Mouse (Mus musculus) cerebellum, adult 2 months (tissue): Measurements from ENCODE around the gene Taar6. TPM values are rescaled to one million over a fixed set of nuclear protein-coding genes. Genes with fewer than 3 reads are reported as not detected.

Source experiments
- DNase-seq, 2 experiments: peaks; one replicate each; pipeline ENCODE4 v3.0.0; 2021
- H3K27ac ChIP-seq: fragments of 200-500 bp; 2 replicates; pipeline ENCODE4 v1.5.1; 2012; ENCODE audit warnings: low read length, control low read depth, inconsistent platforms; ENCODE audit not compliant: insufficient read depth
- H3K27me3 ChIP-seq: fragments of 200-500 bp; 2 replicates; pipeline ENCODE4 v1.6.1; 2012; ENCODE audit warnings: inconsistent platforms, mild to moderate bottlenecking, low read length, moderate library complexity; ENCODE audit not compliant: control insufficient read depth, insufficient read depth
- H3K4me1 ChIP-seq: fragments of 200-500 bp; 2 replicates; pipeline ENCODE4 v1.6.1; 2011; ENCODE audit warnings: low read length; ENCODE audit not compliant: control insufficient read depth, insufficient read depth
- H3K4me3 ChIP-seq: fragments of 200-500 bp; replicated peaks from 2 replicates; pipeline ENCODE3; 2011; ENCODE audit warnings: mild to moderate bottlenecking, low read depth, low read length, control low read depth; ENCODE audit not compliant: insufficient read depth
- CTCF ChIP-seq: fragments of 200-500 bp; IDR thresholded peaks from 2 replicates; pipeline ENCODE4 v1.5.1; 2011; ENCODE audit warnings: low read depth, mild to moderate bottlenecking, control low read depth, low read length, moderate library complexity, borderline replicate concordance; ENCODE audit not compliant: insufficient read depth
- POLR2A ChIP-seq: fragments of 200-500 bp; IDR thresholded peaks from 2 replicates; pipeline ENCODE4 v1.6.1; 2011; ENCODE audit warnings: low read length, control low read depth, borderline replicate concordance; ENCODE audit not compliant: insufficient read depth
- WGBS: fragments of 180-500 bp; shearing (Covaris S2); methylation state at CpG from one replicate; pipeline ENCODE4 v1.1.7; 2018; 5-methylcytosine and 5-hydroxymethylcytosine counted together
- polyA plus RNA-seq: library from polyadenylated mRNA; depleted of rRNA; stranded (reverse); fragments of >200 nt; gene quantifications from 2 replicates; pipeline ENCODE4 v1.2.3, GENCODE M21; 2012; rRNA removed

Gene Taar6
- polyA plus RNA-seq, 1 experiment: not detected

GRCm38 (mm10) chr10:23960444-23960915 lies 25.0 kb downstream of the Taar6 start, which contains the start of gene Taar4:
TSS of gene Taar4 (plus strand) at chr10:23960494.
- 94% methylated on average over 13 of the region's 13 CpGs for WGBS
- H3K27me3 ChIP-seq: no peaks in the 10 kb centered on the region
- no peak for DNase-seq
- H3K4me1 ChIP-seq: peaks cover 2% of the 10 kb centered on the region; the same call in 1 of the 2 replicates
- no peak within 1 kb of the TSS for H3K27ac ChIP-seq
- no peak for TF ChIP-seq CTCF
- TF ChIP-seq POLR2A: no peak
- H3K4me3 ChIP-seq: no peak within 1 kb of the TSS

- peaks cover 2% of the 10 kb centered on the region; the same call in 1 of the 2 replicates for H3K4me1 ChIP-seq
- no peaks in the 10 kb centered on the region for H3K27me3 ChIP-seq
- WGBS: 22% methylated on average over 3 of the region's 3 CpGs
- no peak overlapping the region for H3K4me3 ChIP-seq
- no peak overlapping the region for H3K27ac ChIP-seq
- TF ChIP-seq CTCF: no peak
- no peak for TF ChIP-seq POLR2A
- DNase-seq: peak in 1 of 2 experiments; percentile 20
Observed at GRCm38 (mm10) chr10:23959071-23959470, 26.4 kb downstream of the Taar6 start.

GRCm38 (mm10) chr10:23951714-23952113 lies 33.7 kb downstream of the Taar6 start:
- Histone ChIP-seq H3K27me3 (no peaks in the 10 kb centered on the region), H3K27ac (peak overlapping the region; percentile 71; the same call in 1 of the 2 replicates), H3K4me1 (peaks cover 12% of the 10 kb centered on the region), H3K4me3 (no peak overlapping the region)
- peak; percentile 66 to 79 for DNase-seq
- 9% methylated on average over 6 of the region's 6 CpGs for WGBS
- peak; percentile 18; the same call in 1 of the 2 replicates for TF ChIP-seq CTCF
- no peak for TF ChIP-seq POLR2A

- WGBS: 67% methylated on average over 16 of the region's 16 CpGs
- no peak for TF ChIP-seq CTCF
- no peak for TF ChIP-seq POLR2A
- no peak for DNase-seq
- Histone ChIP-seq H3K4me3 (no peak within 1 kb of the TSS), H3K27ac (no peak within 1 kb of the TSS), H3K27me3 (no peaks in the 10 kb centered on the region), H3K4me1 (peaks cover 12% of the 10 kb centered on the region)
Observed at GRCm38 (mm10) chr10:23949508-23950005, 35.9 kb downstream of the Taar6 start, which contains the start of gene Taar3. TSS of gene Taar3 (plus strand) at chr10:23949558.

- 43% methylated on average over 7 of the region's 7 CpGs for WGBS
- no peak overlapping the region for H3K4me3 ChIP-seq
- no peak overlapping the region for H3K27ac ChIP-seq
- peaks cover 12% of the 10 kb centered on the region for H3K4me1 ChIP-seq
- no peaks in the 10 kb centered on the region for H3K27me3 ChIP-seq
- no peak for TF ChIP-seq CTCF
- no peak for TF ChIP-seq POLR2A
- peak in 1 of 2 experiments; percentile 30 for DNase-seq
Observed at GRCm38 (mm10) chr10:23948026-23948425, 37.4 kb downstream of the Taar6 start.

GRCm38 (mm10) chr10:23942465-23942864 lies 43.0 kb downstream of the Taar6 start:
- H3K27ac ChIP-seq: no peak overlapping the region

GRCm38 (mm10) chr10:23938312-23938711 lies 47.1 kb downstream of the Taar6 start, which contains the start of gene Taar2:
TSS of gene Taar2 (plus strand) at chr10:23938572.
- no peak for TF ChIP-seq CTCF
- TF ChIP-seq POLR2A: no peak
- H3K27me3 ChIP-seq: no peaks in the 10 kb centered on the region
- DNase-seq: no peak
- H3K27ac ChIP-seq: no peak within 1 kb of the TSS
- 35% methylated on average over 6 of the region's 6 CpGs for WGBS
- no peaks in the 10 kb centered on the region for H3K4me1 ChIP-seq
- no peak within 1 kb of the TSS for H3K4me3 ChIP-seq

More at GRCm38 (mm10) chr10:23942465-23942864, 43.0 kb downstream of the Taar6 start:
- 87% methylated on average over 5 of the region's 5 CpGs for WGBS
- no peak for TF ChIP-seq POLR2A
- TF ChIP-seq CTCF: 0 out of 2 replicates have a peak, but pooled peaks have one; percentile 8
- Histone ChIP-seq H3K4me3 (no peak overlapping the region), H3K27me3 (no peaks in the 10 kb centered on the region), H3K4me1 (no peaks in the 10 kb centered on the region)
- DNase-seq: no peak

GRCm38 (mm10) chr10:23937613-23938012 lies 47.8 kb downstream of the Taar6 start:
- Histone ChIP-seq H3K27ac (no peak overlapping the region), H3K4me3 (no peak overlapping the region), H3K4me1 (no peaks in the 10 kb centered on the region), H3K27me3 (no peaks in the 10 kb centered on the region)
- no peak for TF ChIP-seq POLR2A
- TF ChIP-seq CTCF: no peak
- DNase-seq: no peak
- 56% methylated on average over 4 of the region's 4 CpGs for WGBS

Other genes starting within 250 kb of the Taar6 start
- gene Rps12, start 198.4 kb downstream of the Taar6 start, polyA plus RNA-seq: 979 and 1,058 TPM in 2 replicates
- gene Slc18b1, start 188.7 kb downstream of the Taar6 start, polyA plus RNA-seq: 17.6 and 18.1 TPM in 2 replicates
- gene Vnn3, start 134.2 kb downstream of the Taar6 start, polyA plus RNA-seq: 0.05 TPM in 1 of 2 replicates, not detected in the other
- gene Vnn1, start 91.0 kb downstream of the Taar6 start, polyA plus RNA-seq: 0.05 and 0.11 TPM in 2 replicates
- not detected in 2 replicates for gene Taar1, start 65.3 kb downstream of the Taar6 start, polyA plus RNA-seq
- gene Taar2, start 47.1 kb downstream of the Taar6 start, polyA plus RNA-seq: not detected in 2 replicates
- gene Taar3, start 36.1 kb downstream of the Taar6 start, polyA plus RNA-seq: not detected in 2 replicates
- not detected in 2 replicates for gene Taar4, start 25.2 kb downstream of the Taar6 start, polyA plus RNA-seq
- not detected in 2 replicates for gene Taar5, start 14.9 kb downstream of the Taar6 start, polyA plus RNA-seq
- gene Taar7a, start 7.8 kb upstream of the Taar6 start, polyA plus RNA-seq: not detected in 2 replicates
- not detected in 2 replicates for gene Taar7b, start 14.3 kb upstream of the Taar6 start, polyA plus RNA-seq
- gene Taar7d, start 41.6 kb upstream of the Taar6 start, polyA plus RNA-seq: not detected in 2 replicates
- not detected in 2 replicates for gene Taar7e, start 52.0 kb upstream of the Taar6 start, polyA plus RNA-seq
- gene Taar7f, start 63.9 kb upstream of the Taar6 start, polyA plus RNA-seq: not detected in 2 replicates
- gene Taar8a, start 90.9 kb upstream of the Taar6 start, polyA plus RNA-seq: not detected in 2 replicates
- not detected in 2 replicates for gene Taar8b, start 106.6 kb upstream of the Taar6 start, polyA plus RNA-seq
- gene Taar8c, start 116.3 kb upstream of the Taar6 start, polyA plus RNA-seq: not detected in 2 replicates
- gene Taar9, start 123.9 kb upstream of the Taar6 start, polyA plus RNA-seq: not detected in 2 replicates
- 146 and 147 TPM in 2 replicates for gene Stx7, start 163.7 kb upstream of the Taar6 start, polyA plus RNA-seq
- gene Moxd1, start 237.9 kb upstream of the Taar6 start, polyA plus RNA-seq: 1.7 and 3.5 TPM in 2 replicates